8 mouse cellular contexts compared by ENCODE assay signal in the genomic region with DNA sequence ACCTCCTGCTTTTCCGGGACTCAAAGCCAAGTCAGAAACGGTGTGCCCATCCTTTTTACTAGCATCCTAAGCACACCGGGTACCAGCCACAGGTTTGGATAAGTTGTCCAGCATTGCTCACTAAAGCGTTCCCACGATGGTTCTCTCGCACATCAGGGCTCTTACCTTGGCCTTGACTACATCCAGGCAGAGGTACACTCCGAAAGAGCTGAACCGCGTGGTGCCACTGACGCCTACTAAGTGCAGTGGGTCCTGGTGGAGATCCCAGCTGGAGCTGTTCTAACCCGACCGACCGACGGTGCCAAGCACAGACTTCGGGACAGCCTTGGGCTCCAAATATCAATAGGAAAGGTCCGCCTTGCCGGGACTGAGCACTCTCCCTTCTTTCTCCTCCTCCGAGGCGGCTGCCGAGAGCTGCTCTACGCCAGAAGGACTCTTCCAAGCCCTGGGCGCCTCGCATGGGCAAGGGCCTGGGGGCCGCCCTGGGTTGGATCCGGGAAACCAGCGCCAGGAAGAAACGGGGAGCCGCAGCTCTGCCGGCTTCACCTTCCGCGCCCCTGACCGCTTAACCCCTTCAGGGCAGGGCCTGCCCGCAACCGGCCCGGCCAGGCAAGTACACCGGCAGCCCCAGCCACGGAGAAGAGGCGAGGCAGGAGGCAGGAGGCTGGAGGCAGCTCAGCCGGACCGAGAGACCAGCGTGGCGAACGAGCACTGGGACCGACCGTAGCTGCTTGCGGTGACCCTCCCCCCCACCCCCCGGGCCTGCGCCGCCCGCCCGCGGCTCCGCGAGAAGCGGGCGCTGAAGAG. TPM values are rescaled to one million over a fixed set of nuclear protein-coding genes. Genes with fewer than 3 reads are reported as not detected.
DNase-seq lines count a peak whose midpoint lies in the region; ATAC-seq lines count a peak whose summit lies in the region.

No protein-coding gene starts in this region.

- WGBS in forebrain, embryonic 12.5 days: under 1% methylated on average over 56 of the region's 56 CpGs

- intact Hi-C loops in heart, postnatal 14 days (cut with DNase I): loop anchor here (2.0 to 10.0 kb wide), 4 partner anchors 120 to 1582 kb away; no protein-coding TSS in a partner anchor

- H3K27ac ChIP-seq in forebrain, embryonic 12.5 days: peak overlapping the region; percentile 97

- peak overlapping the region; percentile 92 for H3K4me3 ChIP-seq in forebrain, embryonic 12.5 days (replicated peaks)

- peak; percentile 40 for ATAC-seq in forebrain, embryonic 12.5 days (ENCODE audit: low FRiP score)
- no peak for ATAC-seq in inflammation-experienced regulatory T-cells, adult 6 months

- no peaks in the 10 kb centered on the region for H3K36me3 ChIP-seq in forebrain, embryonic 12.5 days (replicated peaks)

- no peaks in the 10 kb centered on the region for H3K9me3 ChIP-seq in forebrain, embryonic 12.5 days

- H3K9ac ChIP-seq in forebrain, embryonic 12.5 days: peak overlapping the region; percentile 93

- H3K27me3 ChIP-seq in forebrain, embryonic 12.5 days: no peaks in the 10 kb centered on the region

- H3K4me2 ChIP-seq in forebrain, embryonic 12.5 days: peak overlapping the region; percentile 80

- DNase-seq in ES-CJ7 (ENCODE audit: low read depth, low spot score): peak; percentile 46
- peak; percentile 52 for DNase-seq in brain, adult 2 months (ENCODE audit: low read depth, low spot score)
- DNase-seq in heart, postnatal 14 days: peak; percentile 57 to 59
- DNase-seq in kidney, postnatal 4 days: peak; percentile 63 to 74
- DNase-seq in lung, postnatal 14 days: peak; percentile 41
- DNase-seq in retina, postnatal 1 day: peak; percentile 64

- peaks cover 26% of the 10 kb centered on the region for H3K4me1 ChIP-seq in forebrain, embryonic 12.5 days

RNA-seq across cellular contexts. Expression of gene Large1, which starts 0.8 kb away (rescaled TPM):
- 11.0 and 12.2 TPM in 2 replicates for polyA plus RNA-seq in forebrain, embryonic 12.5 days (2016; fragmentation: Nextera tagmentation; extraction: Ambion mirVana)
- 10 to 100 TPM; 28.6 to 28.7 TPM for total RNA-seq in heart, postnatal 14 days (2021)
- polyA plus RNA-seq in inflammation-experienced regulatory T-cells, adult 6 months (2017; shearing (Covaris generic)): under 1 TPM in 1 of 3 experiments, not detected in 2; 0.51 TPM
